Mouse (Mus musculus) megakaryocyte, adult 5-6 weeks (primary cell): ENCODE measurements around the gene Ccdc171. TPM values are rescaled to one million over a fixed set of nuclear protein-coding genes. Genes with fewer than 3 reads are reported as not detected.
A peak's percentile ranks its signal among the peaks of the same experiment; 100 is the strongest.
"Not testable (repeated sequence)": the region's sequence is repeated elsewhere in the genome, so short reads cannot be mapped to it uniquely, and the experiment has no call there.

Experiments
- ATAC-seq: 2 replicates; pipeline ENCODE4 v1.8.0; 2016; ENCODE audit warnings: mild to moderate bottlenecking, inconsistent platforms; ENCODE audit not compliant: poor library complexity, severe bottlenecking
- total RNA-seq, 2 experiments: library from RNA; stranded (forward) in 1 of 2; stranded (reverse) in 1 of 2; fragments of 153-499, 151-499 nt in 1 of 2; fragments of 221-1000, 200-1000 nt in 1 of 2; gene quantifications; 2 replicates each; pipeline versions ENCODE4 v1.2.3 to v1.2.4; 2015 to 2017

Ccdc171 gene
- total RNA-seq (2015) (2.8 and 4.9 TPM in 2 replicates), total RNA-seq (2017) (4.8 and 7.1 TPM in 2 replicates)

- peak; percentile 91 for ATAC-seq
Observed at GRCm38 (mm10) chr4:83524843-83525689, at the start of gene Ccdc171. Ccdc171 (plus strand) TSS chr4:83525545.

DNA sequence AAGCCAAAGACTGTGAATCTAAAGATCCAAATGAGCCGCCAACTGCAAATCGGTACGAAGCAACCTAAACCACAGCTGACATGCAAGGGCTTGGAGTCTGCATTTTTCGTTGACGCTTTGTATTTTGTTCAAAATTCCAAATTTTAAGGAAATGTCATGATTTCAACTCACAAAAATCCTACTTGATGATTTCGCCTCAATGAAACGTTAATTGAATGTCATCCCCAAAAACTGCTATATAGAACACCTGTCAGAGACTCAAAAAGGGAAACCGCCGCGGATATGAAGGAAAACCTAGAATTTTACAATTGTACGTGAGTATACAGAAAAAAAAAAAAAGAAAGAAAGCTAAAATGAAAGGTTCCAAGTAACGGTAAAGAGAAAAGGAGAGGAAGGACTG, 40.1 kb upstream of the Ccdc171 start:
- no peak for ATAC-seq

GRCm38 (mm10) chr4:83485735-83486116, 39.6 kb upstream of the Ccdc171 start:
- peak; percentile 78 for ATAC-seq

DNA sequence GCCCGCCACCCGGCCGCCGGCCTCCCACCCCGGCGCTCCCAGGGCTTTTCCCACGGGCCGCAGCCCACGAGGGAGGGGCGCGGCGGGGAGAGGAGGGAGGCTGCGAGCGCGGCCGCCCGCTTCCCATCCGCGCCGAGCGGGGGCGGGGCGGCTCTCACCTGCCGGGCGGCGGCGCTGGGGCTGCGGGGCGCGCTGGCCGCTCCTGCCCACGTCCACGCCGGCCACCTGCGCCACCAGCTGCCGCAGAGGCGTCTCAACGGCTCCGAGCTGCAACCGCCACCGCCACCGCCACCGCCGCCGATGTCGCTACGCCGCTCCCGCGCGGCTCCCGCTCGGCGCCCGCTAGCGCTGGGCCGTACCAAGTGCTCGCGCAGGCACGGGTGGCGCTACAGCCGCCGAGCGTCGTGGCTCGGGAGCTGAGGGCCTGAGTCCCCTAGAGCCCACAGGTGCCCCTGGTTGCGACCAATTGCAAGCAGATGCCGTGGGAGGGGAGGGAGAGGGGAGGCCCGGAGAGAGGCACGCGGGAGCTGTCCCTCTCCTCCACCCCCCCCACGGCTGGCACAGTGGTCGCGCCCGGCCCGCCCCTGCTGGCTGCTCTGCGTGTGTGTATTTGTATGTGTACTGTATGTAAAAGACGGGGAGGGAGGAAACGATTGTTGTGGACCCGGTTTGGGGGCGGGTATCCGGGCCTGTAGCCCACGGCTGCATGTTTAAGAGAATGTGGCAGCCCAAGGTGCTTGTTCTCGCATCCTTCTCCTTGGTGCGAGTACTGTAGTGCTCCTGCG, 39.0 kb upstream of the Ccdc171 start, which contains the start of gene Psip1:
Psip1 (minus strand) TSS at position 343 of the 785 bp plus-strand sequence.
- peak; percentile 92 for ATAC-seq

- no peak for ATAC-seq
Observed at GRCm38 (mm10) chr4:83489121-83489520, 36.2 kb upstream of the Ccdc171 start.

DNA sequence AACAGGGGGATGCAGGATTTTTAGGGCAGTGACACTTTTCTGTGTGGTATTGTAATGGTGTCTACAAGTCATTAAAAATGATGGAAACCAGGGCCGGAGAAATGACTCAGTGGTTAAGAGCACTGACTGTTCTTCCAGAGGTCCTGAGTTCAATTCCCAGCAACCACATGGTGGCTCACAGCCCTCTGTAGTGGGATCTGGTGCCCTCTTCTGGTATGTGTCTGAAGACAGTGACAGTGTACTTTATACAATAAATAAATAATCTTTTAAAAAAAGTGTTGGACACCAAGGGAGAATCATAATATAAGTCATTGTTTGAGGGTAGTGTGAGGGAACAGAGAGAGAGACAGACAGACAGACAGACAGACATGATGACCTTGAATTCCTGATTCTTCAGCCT, 32.2 kb upstream of the Ccdc171 start:
- ATAC-seq = no peak

GRCm38 (mm10) chr4:83497013-83497412, 28.3 kb upstream of the Ccdc171 start:
- not testable (repeated sequence) for ATAC-seq

- no peak for ATAC-seq
Observed at GRCm38 (mm10) chr4:83500154-83501036, 24.9 kb upstream of the Ccdc171 start.

DNA sequence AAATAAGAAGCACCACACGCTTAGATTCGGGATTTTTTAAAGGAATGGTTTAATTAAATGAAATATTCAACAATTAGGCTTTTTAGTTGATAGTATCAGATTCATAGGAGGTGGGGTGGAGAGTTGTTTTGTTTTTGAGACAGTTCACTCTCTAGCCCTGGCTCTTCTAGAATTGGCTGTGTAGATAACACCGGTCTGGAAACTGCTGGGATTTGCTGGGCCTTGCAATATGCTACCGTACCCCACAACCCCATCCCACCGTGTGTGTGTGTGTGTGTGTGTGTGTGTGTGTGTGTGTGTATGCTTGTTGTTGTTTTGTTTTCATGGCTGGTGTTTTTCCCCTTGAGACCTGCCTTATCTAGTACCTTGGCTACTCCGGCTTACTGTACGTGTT, 24.3 kb upstream of the Ccdc171 start:
- ATAC-seq = no peak

DNA sequence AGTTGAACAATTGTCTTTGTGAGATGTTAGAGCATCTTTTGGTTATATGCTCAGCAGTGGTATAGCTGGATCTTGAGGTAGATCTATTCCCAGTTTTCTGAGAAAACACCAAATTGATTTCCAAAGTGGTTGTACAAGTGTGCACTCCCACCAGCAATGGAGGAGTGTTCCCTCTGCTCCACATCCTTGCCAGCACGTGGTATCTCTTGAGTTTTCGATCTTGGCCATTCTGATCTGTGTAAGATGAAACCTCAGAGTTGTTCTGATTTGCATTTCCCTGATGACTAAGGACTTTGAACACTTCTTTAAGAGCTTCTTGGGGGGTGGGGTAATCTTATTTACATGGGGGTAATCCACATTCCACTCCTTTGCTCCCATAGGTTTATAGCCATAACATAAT, 15.7 kb upstream of the Ccdc171 start:
- no peak for ATAC-seq

DNA sequence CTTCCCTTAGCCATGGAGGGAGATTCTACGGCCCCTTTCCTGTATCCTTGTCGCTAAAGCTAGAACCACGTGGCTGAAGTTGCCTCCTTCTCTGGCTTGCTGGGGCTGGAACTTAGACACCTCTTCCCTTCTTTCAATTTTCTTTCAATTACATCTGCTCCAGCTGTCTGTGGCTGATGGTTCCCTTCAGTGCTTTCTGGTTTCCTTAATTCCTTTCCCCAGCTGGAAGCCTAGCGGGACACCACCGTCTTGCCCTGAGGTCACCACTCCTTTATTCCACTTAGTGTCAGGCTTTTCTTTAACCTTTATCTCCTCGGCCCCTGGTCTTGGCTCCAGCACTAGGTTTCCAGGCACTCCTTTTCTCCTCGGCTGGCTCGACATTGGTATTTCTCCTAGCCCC, 14.3 kb upstream of the Ccdc171 start:
- no peak for ATAC-seq

DNA sequence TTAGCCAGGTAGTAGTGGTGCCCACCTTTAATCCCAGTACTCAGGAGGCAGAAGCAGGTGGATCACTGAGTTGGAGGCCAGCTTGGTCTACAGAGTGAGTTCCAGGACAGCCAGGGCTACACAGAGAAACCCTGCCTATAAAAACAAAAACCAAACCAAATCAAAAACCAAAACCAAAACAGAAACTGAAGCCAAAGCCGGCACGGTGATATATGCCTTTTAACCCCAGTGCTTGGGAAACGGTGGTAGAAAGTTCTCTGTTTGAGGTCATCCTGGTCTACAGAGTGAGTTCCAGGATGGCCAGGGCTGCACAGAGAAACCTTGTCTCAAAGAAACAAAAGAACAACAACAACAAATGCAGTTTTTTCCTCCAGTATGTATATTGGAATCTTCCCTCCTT, 13.1 kb upstream of the Ccdc171 start:
- no peak for ATAC-seq

DNA sequence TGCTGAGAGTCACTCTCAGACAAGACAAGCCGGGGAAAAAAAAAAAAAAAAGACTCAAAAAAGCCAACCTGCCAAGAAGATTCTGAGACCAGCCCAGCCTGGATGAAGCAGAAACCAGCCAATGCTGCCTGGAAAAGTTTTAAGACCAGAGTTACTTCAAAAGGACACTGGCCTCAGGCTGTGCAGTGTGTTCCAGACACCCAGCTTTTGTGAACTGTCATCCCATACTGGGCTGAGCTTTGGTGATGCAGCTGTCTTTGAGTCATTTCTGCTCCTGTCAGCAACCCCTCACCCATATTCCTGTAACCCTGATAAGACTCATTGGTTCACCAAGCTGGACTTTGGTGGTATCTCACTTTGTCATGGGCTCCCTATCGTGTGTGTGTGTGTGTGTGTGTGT, 12.7 kb upstream of the Ccdc171 start:
- no peak for ATAC-seq

GRCm38 (mm10) chr4:83514183-83514582, 11.2 kb upstream of the Ccdc171 start:
- ATAC-seq = no peak

GRCm38 (mm10) chr4:83514976-83515669, 10.2 kb upstream of the Ccdc171 start:
- no peak for ATAC-seq

GRCm38 (mm10) chr4:83516144-83516543, 9.2 kb upstream of the Ccdc171 start:
- ATAC-seq = not testable (repeated sequence)

DNA sequence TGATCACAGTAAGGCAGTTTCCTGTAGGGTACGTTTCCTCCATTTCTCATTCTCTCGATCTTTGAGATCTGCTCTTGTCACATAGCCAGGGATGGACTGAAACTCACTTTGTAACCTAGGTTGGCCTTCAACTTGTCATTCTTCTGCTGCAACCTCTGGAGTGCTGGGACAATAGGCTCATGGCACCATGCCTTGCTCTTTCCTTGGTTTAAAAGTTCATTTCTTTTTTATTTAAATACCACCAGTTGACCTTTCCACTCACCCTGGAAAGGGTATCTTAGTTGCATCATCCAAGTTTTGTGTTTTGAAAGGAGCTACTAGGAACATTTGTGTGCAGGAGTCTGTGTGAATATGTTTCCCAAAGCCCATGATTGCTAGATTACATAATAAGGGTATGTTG, 6.2 kb upstream of the Ccdc171 start:
- ATAC-seq = no peak

- no peak for ATAC-seq
Observed at GRCm38 (mm10) chr4:83519807-83520206, 5.5 kb upstream of the Ccdc171 start.

- ATAC-seq = no peak
Observed at GRCm38 (mm10) chr4:83520308-83520707, 5.0 kb upstream of the Ccdc171 start.

- ATAC-seq = no peak
Observed at GRCm38 (mm10) chr4:83522066-83522465, 3.3 kb upstream of the Ccdc171 start.
